Mouse (Mus musculus) spleen, postnatal 36 days (tissue): ENCODE data around the gene March2.

Source experiments
- DNase-seq, 2 experiments: peaks; one replicate each; pipeline ENCODE4 v3.0.0; 2022; ENCODE audit warnings: low spot score in 2 of 2, mixed read lengths in 1 of 2

March2 gene

GRCm38 (mm10) chr17:33637038-33637437 lies 81.4 kb downstream of the March2 start:
- DNase-seq = no peak
